Mouse (Mus musculus) CD4-positive, CD25-positive, alpha-beta regulatory T cell, adult 9 weeks (primary cell): Measurements from ENCODE around the gene Ttc41. TPM values are rescaled to one million over a fixed set of nuclear protein-coding genes. Genes with fewer than 3 reads are reported as not detected.

ENCODE experiments used
- polyA plus RNA-seq: library from polyadenylated mRNA; unstranded; fragments of 100-300 nt; shearing (Covaris generic); gene quantifications from one replicate; pipeline ENCODE4 v1.2.1, GENCODE M21; 2017

The Ttc41 gene
- polyA plus RNA-seq = 1.0 TPM

DNA sequence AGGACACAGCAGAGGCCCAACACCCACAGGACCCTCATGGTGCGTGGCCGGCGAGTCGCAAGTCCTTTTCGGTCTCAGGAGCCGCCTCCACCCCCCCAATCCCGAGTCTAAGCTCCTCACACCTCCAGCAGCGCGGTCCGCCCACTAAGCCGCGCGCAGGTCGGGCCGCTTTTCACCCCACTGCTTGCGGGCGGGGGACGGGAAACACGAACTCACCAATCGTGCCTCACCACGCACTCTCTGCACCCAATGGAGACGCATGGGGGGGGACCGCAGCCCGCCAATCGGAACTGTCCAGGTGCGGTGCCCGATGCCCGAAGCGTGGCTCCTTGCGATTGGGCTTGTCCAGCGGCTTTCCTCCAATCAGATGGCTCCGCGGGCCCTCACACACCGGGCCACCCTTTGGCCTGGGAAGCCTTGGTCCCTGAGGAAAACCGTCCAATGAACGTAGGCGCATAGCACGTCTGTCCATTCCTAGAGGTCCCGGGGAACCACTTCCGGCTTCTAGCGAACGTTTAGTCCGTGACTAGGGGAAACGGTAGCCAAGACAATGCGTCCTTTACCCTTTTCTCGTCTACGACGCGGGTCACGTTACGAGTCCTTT lies at the start of gene Ttc41, which contains the start of gene Hsp90b1:
Ttc41 (plus strand) TSS at position 494 of the 604 bp plus-strand sequence.
Hsp90b1 (minus strand) TSS at position 192 of the 604 bp plus-strand sequence.

DNA sequence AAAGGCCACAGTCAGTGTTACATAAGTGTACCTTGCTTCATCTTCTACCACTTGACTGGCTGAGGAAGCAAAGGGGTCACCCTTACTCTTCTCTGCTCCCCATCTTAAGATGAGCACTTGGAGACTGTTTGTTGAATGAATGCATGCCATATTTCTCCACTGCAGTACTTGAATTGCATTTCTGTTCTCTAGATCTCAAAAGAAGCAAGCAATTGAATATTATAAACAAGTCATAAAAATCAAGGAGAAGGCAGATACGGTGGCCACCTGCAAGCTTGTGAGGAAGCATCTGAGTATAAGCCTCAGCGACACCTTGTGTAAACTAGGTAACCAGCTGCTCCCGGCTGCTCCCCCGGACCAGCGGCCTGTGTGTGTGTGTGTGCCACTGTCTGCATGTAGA lies 58.1 kb downstream of the Ttc41 start, which contains the start of gene Gm49358:
Gm49358 (plus strand) TSS at position 301 of the 400 bp plus-strand sequence.

DNA sequence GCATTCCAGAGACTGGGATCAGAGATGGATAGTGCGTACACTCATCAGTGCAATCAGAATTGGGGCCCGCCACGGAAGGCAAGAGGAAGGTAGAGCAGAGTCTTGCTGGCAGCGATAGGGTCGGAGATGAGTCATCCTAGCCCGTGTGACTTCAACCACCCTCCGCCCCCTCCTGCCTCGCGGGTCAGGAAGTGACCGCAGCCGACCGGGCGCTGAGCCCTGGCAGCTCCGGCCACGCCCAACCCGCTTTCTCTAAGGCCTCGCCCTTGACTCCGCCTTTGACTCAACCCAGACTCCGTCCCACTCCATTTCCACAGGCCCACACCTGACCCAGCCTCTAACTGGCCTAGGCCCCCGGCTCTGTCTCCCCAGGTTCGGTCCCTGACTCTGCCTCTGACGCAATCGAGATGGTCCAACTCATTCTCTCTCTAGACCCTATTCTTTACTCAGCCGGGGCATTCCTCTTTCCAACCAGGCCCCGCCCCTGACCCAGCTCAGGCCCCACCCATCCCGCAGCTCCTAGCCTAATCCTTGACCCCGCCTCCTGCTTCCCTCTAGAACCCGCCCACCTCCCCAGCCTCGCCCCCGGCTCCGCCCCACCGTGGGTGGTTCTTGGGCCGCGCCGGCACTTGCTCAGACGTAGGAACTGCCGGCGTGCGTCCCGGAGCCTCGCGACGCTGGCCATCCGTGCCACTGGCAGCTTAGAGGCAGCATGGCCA lies 72.9 kb downstream of the Ttc41 start, which contains the start of gene Nt5dc3:
Nt5dc3 (plus strand) TSS at position 608 of the 719 bp plus-strand sequence.

Other genes starting within 250 kb of the Ttc41 start
- 0.06 TPM for gene Syn3, start 206.9 kb upstream of the Ttc41 start, polyA plus RNA-seq
- 300 TPM for gene Hsp90b1, start 302 bp upstream of the Ttc41 start, polyA plus RNA-seq
- not detected for gene Gm49358, start 58.2 kb downstream of the Ttc41 start, polyA plus RNA-seq
- 0.91 TPM for gene Nt5dc3, start 73.2 kb downstream of the Ttc41 start, polyA plus RNA-seq